Mouse (Mus musculus) gonadal fat pad, adult 2 months (tissue): Measurements from ENCODE around the gene Hspbp1. TPM values are rescaled to one million over a fixed set of nuclear protein-coding genes. Genes with fewer than 3 reads are reported as not detected.

ENCODE experiments used
- DNase-seq: peaks from one replicate; pipeline ENCODE4 v3.0.0-alpha.2; 2012; ENCODE audit warnings: low read depth
- polyA plus RNA-seq: library from polyadenylated mRNA; depleted of rRNA; stranded (reverse); fragments of >200 nt; gene quantifications from 2 replicates; pipeline ENCODE4 v1.2.3, GENCODE M21; 2012

Gene Hspbp1
- polyA plus RNA-seq, 1 experiment, result 31.8 TPM

- DNase-seq, result no peak
Measured at GRCm38 (mm10) chr7:4668506-4668905, 16.4 kb downstream of the Hspbp1 start.

- DNase-seq, result no peak
Measured at GRCm38 (mm10) chr7:4666871-4667270, 18.0 kb downstream of the Hspbp1 start.

DNA sequence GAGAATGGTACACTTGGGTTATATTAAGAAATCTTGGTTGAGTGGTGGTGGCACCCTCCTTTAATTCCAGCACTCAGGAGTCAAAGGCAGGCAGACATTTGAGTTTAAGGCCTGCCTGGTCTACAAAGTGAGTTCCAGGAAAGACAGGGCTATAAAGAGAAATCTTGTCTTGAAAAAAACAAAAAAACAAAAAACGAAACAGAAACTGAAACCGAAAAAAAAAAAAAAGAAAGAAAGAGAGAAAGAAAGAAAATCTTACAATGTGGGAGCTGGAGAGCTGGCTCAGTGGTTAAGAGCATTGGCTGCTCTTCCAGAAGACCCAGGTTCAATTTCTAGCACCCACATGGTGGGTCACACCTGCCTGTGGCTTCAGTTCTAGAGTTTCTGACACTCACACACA lies 21.1 kb downstream of the Hspbp1 start:
- no peak for DNase-seq

- no peak for DNase-seq
Measured at GRCm38 (mm10) chr7:4663179-4663578, 21.7 kb downstream of the Hspbp1 start.

DNA sequence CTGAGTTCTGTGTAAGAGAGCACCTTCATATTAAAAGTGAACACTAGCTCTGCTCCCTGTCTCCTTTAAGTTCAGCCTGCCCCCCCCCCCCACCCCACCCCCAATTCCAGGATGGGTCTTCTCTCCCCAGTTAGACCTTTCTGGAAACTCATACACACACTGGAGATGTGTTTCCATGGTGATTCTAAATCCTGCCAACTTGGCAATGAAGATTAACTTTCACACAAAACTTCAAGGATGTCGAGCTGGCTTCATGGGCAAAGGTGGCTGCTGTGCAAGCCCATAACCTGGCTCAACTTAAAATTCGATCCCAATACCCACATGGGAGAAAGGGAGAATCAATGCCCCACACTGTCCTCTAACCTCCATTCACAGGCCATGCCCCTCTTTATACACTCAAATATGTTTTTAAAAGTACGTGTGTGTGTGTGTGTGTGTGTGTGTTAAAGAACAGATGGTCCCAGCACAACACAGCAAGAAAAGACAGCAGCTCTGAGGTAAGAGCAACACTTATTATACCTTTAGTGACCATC lies 24.9 kb downstream of the Hspbp1 start:
- DNase-seq, result no peak

DNA sequence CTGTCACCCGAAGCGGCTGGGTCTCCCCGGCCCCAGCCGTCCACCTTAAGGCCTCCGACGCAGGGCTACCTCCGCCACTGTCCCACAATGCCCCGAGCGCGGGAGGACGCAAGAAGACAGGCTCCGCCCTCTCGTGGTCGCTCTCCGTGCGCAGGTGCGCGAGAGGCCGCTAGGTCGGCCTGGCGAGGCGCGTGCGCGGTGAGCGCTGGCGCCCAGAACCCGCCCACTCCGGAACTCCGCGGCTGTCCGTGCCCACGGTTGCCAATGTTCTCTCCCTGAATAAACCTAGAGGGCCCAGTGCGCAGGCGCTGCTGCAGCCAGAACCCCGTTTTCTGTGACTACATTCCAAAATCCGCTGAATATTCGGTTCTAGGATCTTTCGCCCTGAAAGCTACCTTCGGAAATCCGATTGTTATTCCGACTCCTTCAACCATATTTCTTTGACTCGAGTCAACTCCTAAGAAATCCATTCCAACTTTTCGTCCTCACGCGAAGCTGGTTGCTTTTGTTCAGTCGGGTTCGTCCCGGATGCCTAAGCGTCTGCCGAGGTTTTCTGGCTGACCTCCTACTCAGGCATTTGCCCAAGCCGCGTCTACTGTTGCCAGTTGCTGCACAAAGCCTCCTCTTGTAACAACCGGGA lies 25.8 kb downstream of the Hspbp1 start, which contains the start of gene Ppp6r1:
Gene Ppp6r1 (minus strand): TSS at position 108 of the 640 bp plus-strand sequence.
- DNase-seq, result no peak

DNA sequence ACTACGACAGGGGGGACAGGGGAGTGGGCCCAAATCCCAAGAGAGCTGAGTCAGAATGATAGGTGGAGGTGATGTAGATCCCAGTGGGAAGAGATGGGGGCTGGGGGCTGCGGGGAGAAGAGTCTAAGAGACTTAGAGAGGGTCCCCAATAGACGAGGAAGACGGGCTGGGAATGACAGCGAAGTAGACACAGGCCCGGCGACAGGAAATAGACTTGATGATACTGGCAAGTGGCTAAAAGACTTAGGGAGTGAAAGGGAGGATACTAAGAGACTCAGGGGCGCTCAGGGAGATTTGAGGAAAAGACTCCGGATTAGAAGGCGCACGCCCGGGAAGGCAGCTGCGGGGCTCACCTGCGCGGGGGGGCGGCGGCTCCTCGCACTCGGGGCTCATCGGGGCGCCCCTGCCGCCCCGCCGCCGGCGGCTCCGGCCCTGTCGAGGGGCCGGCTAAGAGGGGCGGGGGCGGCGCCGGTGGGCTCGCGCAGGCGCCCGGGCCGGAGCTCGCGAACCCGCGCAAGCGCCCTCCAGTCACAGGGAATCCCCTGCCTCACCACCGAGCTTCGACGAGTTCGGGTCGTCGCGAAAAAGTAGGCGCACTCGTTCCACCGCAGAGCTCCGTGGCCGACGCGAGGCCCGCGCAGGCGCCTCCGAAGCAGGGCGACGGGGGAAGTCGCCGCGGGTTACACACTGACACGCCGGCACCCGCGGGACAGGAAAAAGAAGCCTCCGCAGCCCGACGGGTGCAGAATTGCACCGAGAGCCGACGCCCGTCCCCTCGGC lies 26.6 kb downstream of the Hspbp1 start:
- DNase-seq, result no peak

- DNase-seq, result no peak
Measured at GRCm38 (mm10) chr7:4657521-4658127, 27.2 kb downstream of the Hspbp1 start.

GRCm38 (mm10) chr7:4656818-4657217 lies 28.1 kb downstream of the Hspbp1 start:
- DNase-seq, result no peak

DNA sequence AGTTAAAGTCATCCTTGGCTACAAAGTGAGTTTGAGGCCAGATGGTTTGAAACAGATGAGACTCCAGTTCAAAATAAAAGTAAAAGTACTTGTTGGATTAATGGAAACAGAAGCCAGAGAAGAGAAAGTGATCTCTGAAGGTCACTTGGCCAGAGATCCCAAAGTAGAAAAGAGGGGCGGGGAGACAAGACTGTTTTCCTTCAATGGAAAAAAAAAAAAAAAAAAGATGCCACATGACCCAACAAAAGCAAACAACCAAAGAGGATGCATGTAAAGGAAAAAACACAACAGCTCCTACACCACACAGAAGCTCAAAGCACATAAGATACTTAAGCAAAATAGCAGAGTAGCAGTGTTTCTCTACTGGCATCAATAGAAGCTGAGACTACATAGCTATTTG lies 29.0 kb downstream of the Hspbp1 start:
- no peak for DNase-seq

DNA sequence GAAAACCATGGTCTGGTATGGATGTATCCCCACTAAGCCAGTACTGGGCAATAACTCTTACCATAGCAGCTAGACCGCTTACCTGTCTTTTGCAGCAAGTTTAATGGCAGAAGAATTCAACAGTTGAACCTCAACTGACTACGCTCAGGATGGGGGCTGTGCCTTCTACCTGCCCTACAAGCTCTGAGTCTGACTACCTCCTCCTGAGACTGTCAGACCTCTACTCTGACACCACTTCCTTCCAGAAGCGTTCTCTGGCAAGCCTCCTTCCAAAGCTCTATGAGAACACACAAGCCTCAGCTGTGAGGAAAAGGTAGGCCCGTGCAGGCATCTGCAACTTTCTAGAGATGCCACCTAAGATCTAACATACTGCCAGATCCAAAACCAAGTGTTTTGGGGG lies 29.5 kb downstream of the Hspbp1 start:
- no peak for DNase-seq

DNA sequence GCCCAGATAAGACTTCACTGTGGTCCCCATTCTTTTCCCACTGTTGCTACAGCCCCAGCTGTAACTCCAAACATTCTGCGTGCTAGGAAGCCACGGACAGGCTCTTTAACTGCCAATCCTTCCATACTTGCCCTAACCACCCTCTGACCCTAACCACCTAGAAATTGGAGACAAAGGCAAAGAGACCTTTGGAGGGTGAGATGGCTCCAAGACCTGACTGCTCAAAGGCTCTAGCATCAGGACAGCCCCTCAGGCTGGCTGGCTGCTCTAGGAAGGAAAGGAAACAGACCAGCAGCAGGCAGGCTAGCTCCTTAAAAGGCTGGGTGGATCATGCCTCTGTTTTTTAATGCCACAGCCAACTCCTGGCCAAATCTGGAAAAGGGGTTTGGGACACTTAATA lies 30.6 kb downstream of the Hspbp1 start:
- DNase-seq, result no peak

- DNase-seq, result no peak
Measured at GRCm38 (mm10) chr7:4653780-4654179, 31.1 kb downstream of the Hspbp1 start.

- DNase-seq, result no peak
Measured at GRCm38 (mm10) chr7:4653351-4653750, 31.5 kb downstream of the Hspbp1 start.

DNA sequence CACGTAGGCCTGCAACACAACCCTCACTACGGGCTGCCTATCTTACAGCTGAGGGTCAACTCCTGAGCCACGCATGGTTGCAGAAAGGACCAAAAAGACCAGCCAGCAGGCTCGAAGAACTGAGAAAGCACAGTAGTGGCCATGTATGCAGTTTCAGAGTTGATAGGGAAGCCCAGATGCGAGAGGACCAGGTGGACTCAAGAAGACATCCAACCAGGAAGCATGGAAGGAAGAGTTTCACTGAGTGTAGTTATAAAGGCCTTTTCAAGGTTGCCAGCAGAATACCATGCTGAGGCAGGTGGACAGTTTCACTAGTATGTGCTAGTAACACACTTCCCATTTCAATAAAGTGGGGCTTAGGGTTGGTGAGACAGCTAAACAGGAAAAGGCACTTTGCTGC lies 32.1 kb downstream of the Hspbp1 start:
- no peak for DNase-seq

DNA sequence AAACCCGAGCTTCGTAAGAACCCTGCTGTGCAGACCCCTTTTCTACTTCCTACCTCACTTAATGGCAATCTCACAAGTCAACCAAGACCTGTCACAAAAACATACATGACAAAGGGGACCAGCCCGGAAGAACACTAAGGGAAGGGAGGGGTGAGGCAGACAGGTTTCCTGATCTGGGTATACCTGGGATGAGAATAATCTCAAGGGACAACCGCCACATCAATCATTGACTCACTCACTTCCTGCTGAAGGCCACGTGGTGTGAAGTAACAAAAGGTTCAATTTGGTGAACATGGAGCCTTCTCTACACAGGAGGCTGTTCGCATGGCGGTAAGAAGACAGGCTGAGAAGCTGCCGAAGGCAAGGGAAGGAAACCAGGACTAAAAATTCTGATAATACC lies 33.3 kb downstream of the Hspbp1 start:
- no peak for DNase-seq

GRCm38 (mm10) chr7:4647992-4648391 lies 36.9 kb downstream of the Hspbp1 start:
- no peak for DNase-seq

DNA sequence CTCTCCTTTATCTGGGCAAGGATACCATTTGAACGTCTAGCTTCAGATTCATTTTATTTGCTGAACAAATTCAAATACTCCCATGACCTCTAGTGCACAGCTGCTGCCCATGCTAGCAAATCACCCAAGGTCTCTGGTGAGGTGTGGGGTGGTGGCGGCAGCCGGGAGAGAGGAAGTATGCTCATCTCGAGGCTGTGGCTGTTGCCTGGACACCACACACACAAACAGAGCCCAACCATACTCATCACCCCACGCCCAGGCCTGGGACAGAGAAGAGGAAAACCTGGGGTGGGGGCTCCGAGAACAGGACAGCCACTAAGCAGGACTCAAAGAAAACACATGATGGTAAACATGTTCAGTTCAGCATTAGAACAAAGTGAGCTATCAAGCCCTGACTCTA lies 37.6 kb downstream of the Hspbp1 start:
- no peak for DNase-seq

DNA sequence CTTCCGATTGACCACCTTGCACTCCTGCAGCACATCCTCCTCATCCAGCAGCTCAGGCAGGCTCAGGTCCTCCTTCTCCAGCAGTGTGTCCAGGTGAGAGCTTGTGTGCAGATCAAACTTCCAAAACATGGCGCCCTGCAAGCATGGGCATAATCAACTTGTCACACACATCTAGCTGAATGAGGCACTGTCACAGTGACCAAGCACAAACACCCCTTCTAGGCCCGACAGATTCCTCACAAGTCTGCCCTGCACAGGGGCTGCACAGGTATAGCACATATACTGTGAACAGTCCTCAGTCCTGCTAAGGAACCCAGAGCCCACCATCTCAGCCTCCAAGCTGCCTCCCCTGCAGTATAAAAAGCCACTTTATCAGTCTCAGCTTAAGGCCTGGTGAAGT lies 38.1 kb downstream of the Hspbp1 start:
- no peak for DNase-seq

GRCm38 (mm10) chr7:4643225-4643624 lies 41.6 kb downstream of the Hspbp1 start:
- no peak for DNase-seq

GRCm38 (mm10) chr7:4641956-4642355 lies 42.9 kb downstream of the Hspbp1 start:
- DNase-seq, result no peak

DNA sequence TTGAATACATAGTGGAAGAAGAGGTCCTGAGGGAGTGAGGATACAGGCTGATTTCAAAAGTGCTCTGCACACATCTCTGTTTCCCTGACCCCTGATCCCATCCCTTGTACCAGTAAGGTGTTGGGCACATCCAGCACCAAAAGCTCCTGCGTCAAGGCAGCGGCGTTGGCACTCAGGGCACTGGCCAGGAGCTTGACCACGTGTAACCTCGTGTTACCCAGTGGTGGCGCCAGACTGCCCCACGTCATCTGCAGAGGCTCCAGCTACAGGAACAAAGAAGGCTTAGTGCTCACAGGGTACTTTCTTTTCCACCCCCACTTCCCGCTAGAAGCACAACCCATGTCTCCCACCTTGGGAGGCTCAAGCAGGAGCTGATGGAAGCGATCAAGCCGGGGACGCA lies 43.7 kb downstream of the Hspbp1 start:
- no peak for DNase-seq

- no peak for DNase-seq
Measured at GRCm38 (mm10) chr7:4636179-4636578, 48.7 kb downstream of the Hspbp1 start.
